Mouse (Mus musculus) urinary bladder, postnatal 10 days (tissue): Measurements from ENCODE around the gene Soga1.

ENCODE experiments used
- DNase-seq: peaks from one replicate; pipeline ENCODE4 v3.0.0; 2022; ENCODE audit warnings: low spot score

Soga1 gene

GRCm38 (mm10) chr2:157079701-157080180, 687 bp upstream of the Soga1 start:
- no peak for DNase-seq

- no peak for DNase-seq
Measured at GRCm38 (mm10) chr2:157078059-157078792, 828 bp downstream of the Soga1 start.

- no peak for DNase-seq
Measured at GRCm38 (mm10) chr2:157077641-157078058, 1.4 kb downstream of the Soga1 start.

GRCm38 (mm10) chr2:157077160-157077559, 1.9 kb downstream of the Soga1 start:
- DNase-seq = no peak

- DNase-seq = no peak
Measured at GRCm38 (mm10) chr2:157076585-157076984, 2.5 kb downstream of the Soga1 start.

GRCm38 (mm10) chr2:157075685-157076084, 3.4 kb downstream of the Soga1 start:
- no peak for DNase-seq

GRCm38 (mm10) chr2:157075226-157075625, 3.8 kb downstream of the Soga1 start:
- no peak for DNase-seq

- DNase-seq = no peak
Measured at GRCm38 (mm10) chr2:157074772-157075171, 4.3 kb downstream of the Soga1 start.

- no peak for DNase-seq
Measured at GRCm38 (mm10) chr2:157074186-157074724, 4.8 kb downstream of the Soga1 start.

GRCm38 (mm10) chr2:157073378-157074052, 5.5 kb downstream of the Soga1 start:
- DNase-seq = no peak

GRCm38 (mm10) chr2:157072316-157072990, 6.6 kb downstream of the Soga1 start:
- DNase-seq = no peak

GRCm38 (mm10) chr2:157071556-157071955, 7.5 kb downstream of the Soga1 start:
- no peak for DNase-seq

GRCm38 (mm10) chr2:157070365-157070764, 8.7 kb downstream of the Soga1 start:
- DNase-seq = no peak

- DNase-seq = no peak
Measured at GRCm38 (mm10) chr2:157069755-157070315, 9.2 kb downstream of the Soga1 start.

GRCm38 (mm10) chr2:157069355-157069735, 9.7 kb downstream of the Soga1 start:
- no peak for DNase-seq

- DNase-seq = no peak
Measured at GRCm38 (mm10) chr2:157068701-157069354, 10.2 kb downstream of the Soga1 start.

GRCm38 (mm10) chr2:157066731-157067430, 12.2 kb downstream of the Soga1 start:
- no peak for DNase-seq

- DNase-seq = no peak
Measured at GRCm38 (mm10) chr2:157065879-157066226, 13.2 kb downstream of the Soga1 start.

GRCm38 (mm10) chr2:157064978-157065878, 13.8 kb downstream of the Soga1 start:
- DNase-seq = no peak

GRCm38 (mm10) chr2:157064136-157064535, 14.9 kb downstream of the Soga1 start:
- DNase-seq = no peak
